Mouse (Mus musculus): ENCODE measurements at regions not wholly inside any gene's neighbourhood (a gene's known extent, or its start where the extent isn't known, plus 50 kb on each side); places are given as distances from the start of the nearest gene placed in this dataset.

GRCm38 (mm10) chr16:12608259-12608658 lies 501.2 kb upstream of the Ercc4 start:
- H3K4me3 ChIP-seq, result no peak overlapping the region
- H3K4me2 ChIP-seq (ENCODE audit: low read depth), result no peak overlapping the region
- TF ChIP-seq TCF12 (IDR thresholded peaks at IDR 0.05; ENCODE audit: insufficient read depth, poor library complexity, severe bottlenecking), result no peak
- TF ChIP-seq SRF (IDR thresholded peaks at IDR 0.05; ENCODE audit: control insufficient read depth, insufficient read length, low read depth), result no peak
- TF ChIP-seq POLR2AphosphoS2 (IDR thresholded peaks at IDR 0.05; ENCODE audit: insufficient read length, low read depth), result no peak
- TF ChIP-seq USF1 (IDR thresholded peaks at IDR 0.05; ENCODE audit: low read depth), result no peak
- TF ChIP-seq TCF3 (IDR thresholded peaks at IDR 0.05; ENCODE audit: insufficient read length, low read depth), result no peak
- TF ChIP-seq POLR2A (IDR thresholded peaks at IDR 0.05; ENCODE audit: insufficient read length, low read depth), result no peak
- no peak for TF ChIP-seq MYOG (IDR thresholded peaks at IDR 0.05; ENCODE audit: control insufficient read depth in 1 of 3, insufficient read depth in 1 of 3, insufficient read length in 2 of 3, low read depth in 2 of 3)
- no peak for TF ChIP-seq REST (IDR thresholded peaks at IDR 0.05; ENCODE audit: insufficient read depth, insufficient read length)
- TF ChIP-seq E2F4 (IDR thresholded peaks at IDR 0.05; ENCODE audit: insufficient read depth), result no peak
- no peak for TF ChIP-seq CEBPB (IDR thresholded peaks at IDR 0.05; ENCODE audit: insufficient read depth, poor library complexity, severe bottlenecking)
- TF ChIP-seq MYOD1 (IDR thresholded peaks at IDR 0.05; ENCODE audit: control insufficient read depth in 1 of 3, insufficient read length in 2 of 3, low read depth in 2 of 3), result no peak
- TF ChIP-seq MAX (IDR thresholded peaks at IDR 0.05; ENCODE audit: low read depth), result no peak

DNA sequence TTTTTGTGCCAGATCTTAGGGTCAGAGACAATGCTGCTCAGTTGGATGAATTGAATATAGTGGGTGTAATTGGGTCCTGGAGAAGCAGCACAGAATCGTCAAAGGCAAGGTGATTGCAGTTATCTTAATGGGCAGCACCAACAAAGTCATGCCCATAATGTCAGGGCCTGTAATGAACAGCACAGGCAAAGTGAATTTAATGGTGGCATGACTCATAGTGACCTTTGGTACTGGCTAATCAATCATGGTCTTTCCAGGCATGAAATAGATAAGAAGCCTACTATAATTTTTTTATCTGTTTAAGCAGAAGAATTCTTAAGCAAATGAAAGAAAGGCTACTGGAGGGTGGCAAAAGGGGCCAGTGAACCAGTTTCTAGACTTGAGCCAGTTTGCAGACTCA lies 498.4 kb upstream of the Ercc4 start:
- Histone ChIP-seq H3K79me2 (ENCODE audit: control insufficient read depth, insufficient read depth) (no peaks in the 10 kb centered on the region), H3K4me2 (ENCODE audit: low read depth) (no peak overlapping the region), H3ac (ENCODE audit: control insufficient read depth, insufficient read length) (no peak overlapping the region), H3K4me3 (no peak overlapping the region), H3K27me3 (ENCODE audit: control insufficient read depth, insufficient read depth, insufficient read length) (no peaks in the 10 kb centered on the region), H3K36me3 (ENCODE audit: control insufficient read depth, insufficient read depth) (no peaks in the 10 kb centered on the region)
- TF ChIP-seq TCF12 (IDR thresholded peaks at IDR 0.05; ENCODE audit: insufficient read depth, poor library complexity, severe bottlenecking) (no peak), POLR2AphosphoS2 (IDR thresholded peaks at IDR 0.05; ENCODE audit: insufficient read length, low read depth) (no peak), CEBPB (IDR thresholded peaks at IDR 0.05; ENCODE audit: insufficient read depth, poor library complexity, severe bottlenecking) (no peak), MYOG (IDR thresholded peaks at IDR 0.05; ENCODE audit: control insufficient read depth in 1 of 3, insufficient read depth in 1 of 3, insufficient read length in 2 of 3, low read depth in 2 of 3) (no peak), MYOD1 (IDR thresholded peaks at IDR 0.05; ENCODE audit: control insufficient read depth in 1 of 3, insufficient read length in 2 of 3, low read depth in 2 of 3) (no peak), USF1 (IDR thresholded peaks at IDR 0.05; ENCODE audit: low read depth) (no peak), MAX (IDR thresholded peaks at IDR 0.05; ENCODE audit: low read depth) (no peak), SRF (IDR thresholded peaks at IDR 0.05; ENCODE audit: control insufficient read depth, insufficient read length, low read depth) (no peak), REST (IDR thresholded peaks at IDR 0.05; ENCODE audit: insufficient read depth, insufficient read length) (no peak), POLR2A (IDR thresholded peaks at IDR 0.05; ENCODE audit: insufficient read length, low read depth) (no peak), E2F4 (IDR thresholded peaks at IDR 0.05; ENCODE audit: insufficient read depth) (no peak), TCF3 (IDR thresholded peaks at IDR 0.05; ENCODE audit: insufficient read length, low read depth) (no peak)

More at GRCm38 (mm10) chr16:12608259-12608658, 501.2 kb upstream of the Ercc4 start:
- Histone ChIP-seq H3K27me3 (ENCODE audit: control insufficient read depth, insufficient read depth, insufficient read length) (no peaks in the 10 kb centered on the region), H3K79me2 (ENCODE audit: control insufficient read depth, insufficient read depth) (no peaks in the 10 kb centered on the region), H3ac (ENCODE audit: control insufficient read depth, insufficient read length) (no peak overlapping the region), H3K36me3 (ENCODE audit: control insufficient read depth, insufficient read depth) (no peaks in the 10 kb centered on the region)

- TF ChIP-seq E2F4 (IDR thresholded peaks at IDR 0.05; ENCODE audit: insufficient read depth) (no peak), MAX (IDR thresholded peaks at IDR 0.05; ENCODE audit: low read depth) (no peak), SRF (IDR thresholded peaks at IDR 0.05; ENCODE audit: control insufficient read depth, insufficient read length, low read depth) (no peak), TCF12 (IDR thresholded peaks at IDR 0.05; ENCODE audit: insufficient read depth, poor library complexity, severe bottlenecking) (no peak), MYOD1 (IDR thresholded peaks at IDR 0.05; ENCODE audit: control insufficient read depth in 1 of 3, insufficient read length in 2 of 3, low read depth in 2 of 3) (no peak), POLR2A (IDR thresholded peaks at IDR 0.05; ENCODE audit: insufficient read length, low read depth) (no peak)
- no peaks in the 10 kb centered on the region for H3K79me2 ChIP-seq (ENCODE audit: control insufficient read depth, insufficient read depth)
- H3ac ChIP-seq (ENCODE audit: control insufficient read depth, insufficient read length), result no peak overlapping the region
- no peaks in the 10 kb centered on the region for H3K27me3 ChIP-seq (ENCODE audit: control insufficient read depth, insufficient read depth, insufficient read length)
- no peak overlapping the region for H3K4me2 ChIP-seq (ENCODE audit: low read depth)
- no peak overlapping the region for H3K4me3 ChIP-seq
- H3K36me3 ChIP-seq (ENCODE audit: control insufficient read depth, insufficient read depth), result no peaks in the 10 kb centered on the region
Observed at GRCm38 (mm10) chr16:12617781-12618180, 491.7 kb upstream of the Ercc4 start.

GRCm38 (mm10) chr16:12632533-12632932 lies 477.0 kb upstream of the Ercc4 start:
- Histone ChIP-seq H3K27me3 (ENCODE audit: control insufficient read depth, insufficient read depth, insufficient read length) (no peaks in the 10 kb centered on the region), H3ac (ENCODE audit: control insufficient read depth, insufficient read length) (no peak overlapping the region), H3K4me3 (no peak overlapping the region), H3K36me3 (ENCODE audit: control insufficient read depth, insufficient read depth) (no peaks in the 10 kb centered on the region), H3K4me2 (ENCODE audit: low read depth) (no peak overlapping the region), H3K79me2 (ENCODE audit: control insufficient read depth, insufficient read depth) (no peaks in the 10 kb centered on the region)
- TF ChIP-seq TCF12 (IDR thresholded peaks at IDR 0.05; ENCODE audit: insufficient read depth, poor library complexity, severe bottlenecking), result no peak
- no peak for TF ChIP-seq POLR2A (IDR thresholded peaks at IDR 0.05; ENCODE audit: insufficient read length, low read depth)
- no peak for TF ChIP-seq MYOD1 (IDR thresholded peaks at IDR 0.05; ENCODE audit: control insufficient read depth in 1 of 3, insufficient read length in 2 of 3, low read depth in 2 of 3)
- no peak for TF ChIP-seq USF1 (IDR thresholded peaks at IDR 0.05; ENCODE audit: low read depth)
- TF ChIP-seq E2F4 (IDR thresholded peaks at IDR 0.05; ENCODE audit: insufficient read depth), result no peak
- TF ChIP-seq REST (IDR thresholded peaks at IDR 0.05; ENCODE audit: insufficient read depth, insufficient read length), result no peak
- TF ChIP-seq CEBPB (IDR thresholded peaks at IDR 0.05; ENCODE audit: insufficient read depth, poor library complexity, severe bottlenecking), result no peak
- no peak for TF ChIP-seq SRF (IDR thresholded peaks at IDR 0.05; ENCODE audit: control insufficient read depth, insufficient read length, low read depth)
- TF ChIP-seq POLR2AphosphoS2 (IDR thresholded peaks at IDR 0.05; ENCODE audit: insufficient read length, low read depth), result no peak
- no peak for TF ChIP-seq TCF3 (IDR thresholded peaks at IDR 0.05; ENCODE audit: insufficient read length, low read depth)
- TF ChIP-seq MAX (IDR thresholded peaks at IDR 0.05; ENCODE audit: low read depth), result no peak
- no peak for TF ChIP-seq MYOG (IDR thresholded peaks at IDR 0.05; ENCODE audit: control insufficient read depth in 1 of 3, insufficient read depth in 1 of 3, insufficient read length in 2 of 3, low read depth in 2 of 3)

Measured in myocyte (in vitro differentiated cells).